Mouse (Mus musculus): ENCODE data around the gene Wdfy4.

GRCm38 (mm10) chr14:32956486-32956885, 228.8 kb downstream of the Wdfy4 start:
- TF ChIP-seq CTCF (IDR thresholded peaks at IDR 0.05; ENCODE audit: low read depth, low read length) (no peak), POLR2AphosphoS5 (IDR thresholded peaks at IDR 0.05; ENCODE audit: insufficient replicate concordance, low read depth, low read length) (no peak), TAL1 (conservative IDR thresholded peaks at IDR 0.05; ENCODE audit: low read depth, low read length) (no peak)

Data from G1E (cell line).